Mouse (Mus musculus) limb, embryonic 14.5 days (tissue): ENCODE measurements around the gene Cc2d1a. TPM values are rescaled to one million over a fixed set of nuclear protein-coding genes. Genes with fewer than 3 reads are reported as not detected.

Experiments used
- ATAC-seq: fragments of 200-750 bp; cut with Nextera tagmentation; 2 replicates; pipeline ENCODE4 v1.8.0; 2017; ENCODE audit warnings: low read depth, moderate number of reproducible peaks, moderate TSS enrichment; ENCODE audit not compliant: low FRiP score
- DNase-seq: peaks from one replicate; pipeline ENCODE4 v3.0.0-alpha.2; 2015; ENCODE audit warnings: low spot score
- H3K27ac ChIP-seq: fragments of 300-500 bp; sonication (generic); replicated peaks from 2 replicates; pipeline ENCODE4 v1.5.1; 2014; ENCODE audit warnings: low read depth, mild to moderate bottlenecking, low read length, moderate library complexity, mixed read lengths
- H3K27me3 ChIP-seq: fragments of 300-500 bp; sonication (generic); 2 replicates; pipeline ENCODE4 v1.6.1; 2014; ENCODE audit warnings: low read length, mixed read lengths; ENCODE audit not compliant: control insufficient read depth, insufficient read depth
- H3K36me3 ChIP-seq: fragments of 300-500 bp; sonication (generic); 2 replicates; pipeline ENCODE4 v1.6.1; 2014; ENCODE audit warnings: mild to moderate bottlenecking, low read length, moderate library complexity, mixed read lengths; ENCODE audit not compliant: control insufficient read depth, insufficient read depth
- H3K4me1 ChIP-seq: fragments of 300-500 bp; sonication (generic); 2 replicates; pipeline ENCODE4 v1.6.1; 2014; ENCODE audit warnings: antibody characterized with exemption, low read length, mixed read lengths; ENCODE audit not compliant: control insufficient read depth, insufficient read depth
- H3K4me2 ChIP-seq: fragments of 300-500 bp; sonication (generic); replicated peaks from 2 replicates; pipeline ENCODE4 v1.6.1; 2014; ENCODE audit warnings: low read depth, mild to moderate bottlenecking, low read length, moderate library complexity; ENCODE audit not compliant: severe bottlenecking
- H3K4me3 ChIP-seq: fragments of 300-500 bp; sonication (generic); replicated peaks from 2 replicates; pipeline ENCODE4 v1.5.1; 2014; ENCODE audit warnings: low read length
- H3K9ac ChIP-seq: fragments of 300-500 bp; sonication (generic); 2 replicates; pipeline ENCODE4 v1.6.1; 2014; ENCODE audit warnings: mild to moderate bottlenecking, low read depth, low read length, moderate library complexity; ENCODE audit not compliant: severe bottlenecking
- H3K9me3 ChIP-seq: fragments of 300-500 bp; sonication (generic); 2 replicates; pipeline ENCODE4 v1.6.1; 2016; ENCODE audit warnings: low read length; ENCODE audit not compliant: control insufficient read depth
- POLR2A ChIP-seq: fragments of 200-500 bp; IDR thresholded peaks from 2 replicates; pipeline ENCODE4 v1.8.0; 2012; ENCODE audit warnings: inconsistent platforms, mild to moderate bottlenecking, moderate library complexity, borderline replicate concordance; ENCODE audit not compliant: insufficient read depth, insufficient read length; ENCODE audit errors: extremely low read depth
- WGBS: fragments of 180-500 bp; shearing (Covaris S2); extraction: QIAGEN DNeasy Blood & Tissue Kit; methylation state at CpG from one replicate; pipeline ENCODE4 v1.1.7; 2014; 5-methylcytosine and 5-hydroxymethylcytosine counted together
- polyA plus RNA-seq, 2 experiments: library from polyadenylated mRNA; depleted of rRNA in 1 of 2; stranded (reverse) in 1 of 2; unstranded in 1 of 2; fragments of >200 nt; fragmentation: Nextera tagmentation in 1 of 2; extraction: Ambion mirVana in 1 of 2; gene quantifications; 2 replicates each; pipeline versions ENCODE4 v1.2.1 to v1.2.3; 2012 to 2014

Cc2d1a gene
- polyA plus RNA-seq, 2 experiments: 21.6 to 30.9 TPM

GRCm38 (mm10) chr8:84187065-84187755 lies 39.5 kb upstream of the Cc2d1a start:
- Histone ChIP-seq H3K9me3 (no peaks in the 10 kb centered on the region), H3K4me2 (peak overlapping the region; percentile 73), H3K4me3 (peak overlapping the region; percentile 35), H3K4me1 (peaks cover 24% of the 10 kb centered on the region), H3K36me3 (no peaks in the 10 kb centered on the region), H3K9ac (peak overlapping the region; percentile 46), H3K27ac (no peak overlapping the region), H3K27me3 (no peaks in the 10 kb centered on the region)
- TF ChIP-seq POLR2A: no peak
- peak; percentile 36 for DNase-seq
- ATAC-seq: no peak
- 4% methylated on average over 21 of the region's 21 CpGs for WGBS

DNA sequence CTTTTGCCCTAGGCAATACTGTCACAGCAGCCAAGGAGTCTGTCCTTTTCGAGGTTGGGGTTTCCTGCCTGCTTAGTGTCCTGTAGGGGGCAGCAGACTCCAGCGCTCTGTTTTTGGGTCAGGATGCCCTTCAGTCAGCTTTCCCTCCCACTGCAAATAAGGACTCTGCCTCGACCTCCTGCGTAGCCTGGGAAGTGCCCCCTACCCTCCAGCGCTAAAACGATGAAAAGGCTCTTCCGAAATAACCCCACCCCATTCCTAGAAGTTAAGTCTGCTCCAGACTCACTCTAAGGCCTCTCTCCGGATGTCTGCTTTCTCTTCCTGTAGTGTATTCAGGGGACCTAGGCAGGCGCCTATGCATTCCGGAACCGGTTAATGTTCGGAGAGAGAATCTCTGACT lies 38.8 kb upstream of the Cc2d1a start:
- peaks cover 20% of the 10 kb centered on the region for H3K4me1 ChIP-seq
- ATAC-seq: peak; percentile 48
- 0% methylated on average over 12 of the region's 12 CpGs for WGBS

GRCm38 (mm10) chr8:84185117-84185516 lies 37.4 kb upstream of the Cc2d1a start, which contains the start of gene Nanos3:
Gene Nanos3, minus strand, starts transcription at chr8:84185217.
- DNase-seq (no peak), ATAC-seq (no peak)
- Histone ChIP-seq H3K4me3 (peak within 1 kb of the TSS; percentile 81), H3K27me3 (no peaks in the 10 kb centered on the region), H3K9ac (peak within 1 kb of the TSS; percentile 99), H3K27ac (peak within 1 kb of the TSS; percentile 96), H3K9me3 (no peaks in the 10 kb centered on the region), H3K4me1 (peaks cover 33% of the 10 kb centered on the region), H3K4me2 (peak within 1 kb of the TSS; percentile 85), H3K36me3 (no peaks in the 10 kb centered on the region)
- WGBS: 93% methylated on average over 7 of the region's 7 CpGs
- TF ChIP-seq POLR2A: no peak

More for the DNA sequence above, 38.8 kb upstream of the Cc2d1a start:
- H3K4me2 ChIP-seq: peak overlapping the region; percentile 73
- H3K9ac ChIP-seq: peak overlapping the region; percentile 46
- DNase-seq: peak; percentile 83
- no peaks in the 10 kb centered on the region for H3K36me3 ChIP-seq
- no peak for TF ChIP-seq POLR2A
- H3K9me3 ChIP-seq: no peaks in the 10 kb centered on the region
- H3K27ac ChIP-seq: no peak overlapping the region
- no peaks in the 10 kb centered on the region for H3K27me3 ChIP-seq
- peak overlapping the region; percentile 35 for H3K4me3 ChIP-seq

DNA sequence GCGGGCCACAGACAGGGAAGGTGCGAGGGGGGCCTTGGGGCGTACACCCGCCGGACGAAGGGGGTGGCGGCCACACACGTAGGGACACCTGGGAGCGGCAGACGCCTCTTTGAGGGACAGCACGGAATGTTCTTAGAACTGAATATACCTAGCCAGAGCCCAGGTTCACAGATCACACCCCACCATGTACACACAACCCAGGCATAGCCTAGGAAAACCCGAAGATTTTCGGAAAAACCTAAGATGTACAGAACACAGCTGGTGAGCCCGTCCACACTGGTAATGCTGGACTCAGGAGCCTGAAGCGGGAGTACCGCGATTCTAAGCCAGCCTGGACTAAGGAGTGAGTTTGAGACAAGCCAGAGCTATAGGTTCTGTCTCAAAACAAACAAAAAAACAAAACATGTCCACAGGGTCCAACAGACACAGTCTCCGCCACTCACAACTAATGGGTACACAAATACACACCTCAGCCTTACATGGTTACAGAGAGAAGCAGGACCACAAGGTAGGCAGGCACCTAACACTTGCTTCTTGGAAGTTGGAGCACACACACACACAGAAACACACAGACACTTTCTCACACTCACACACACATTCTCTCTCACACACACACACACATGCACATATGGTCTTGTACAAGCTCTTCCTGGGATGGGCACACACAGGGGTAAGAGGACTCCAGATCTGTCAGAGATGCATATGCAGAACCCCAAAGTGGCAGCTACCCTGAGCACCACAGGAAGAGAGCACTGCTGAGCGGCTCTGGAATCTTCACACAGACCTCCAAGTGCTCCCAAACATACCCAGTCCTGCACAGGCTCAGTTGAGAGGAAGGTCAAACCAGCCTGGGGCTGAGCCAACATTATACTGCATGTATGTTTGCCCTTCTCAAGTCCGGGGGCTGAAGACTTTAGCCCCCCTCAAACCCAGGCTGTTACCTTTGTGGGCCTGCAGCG lies 36.6 kb upstream of the Cc2d1a start:
- H3K4me3 ChIP-seq: peak overlapping the region; percentile 81
- WGBS: 14% methylated on average over 20 of the region's 21 CpGs
- peaks cover 40% of the 10 kb centered on the region for H3K4me1 ChIP-seq
- no peak for DNase-seq
- no peaks in the 10 kb centered on the region for H3K36me3 ChIP-seq
- H3K9me3 ChIP-seq: no peaks in the 10 kb centered on the region
- H3K4me2 ChIP-seq: peak overlapping the region; percentile 85
- no peak; the same call in none of the 2 replicates for ATAC-seq
- peak overlapping the region; percentile 99 for H3K9ac ChIP-seq
- peak overlapping the region; percentile 96 for H3K27ac ChIP-seq
- H3K27me3 ChIP-seq: no peaks in the 10 kb centered on the region
- no peak for TF ChIP-seq POLR2A
